Mouse (Mus musculus) myocyte (in vitro differentiated cells): ENCODE results near the gene Mdm2.

Source experiments
- E2F4 ChIP-seq: IDR thresholded peaks from one replicate; pipeline ENCODE4 v1.6.1; 2011; ENCODE audit warnings: mild to moderate bottlenecking, control low read depth, moderate library complexity; ENCODE audit not compliant: insufficient read depth
- MAX ChIP-seq: IDR thresholded peaks from one replicate; pipeline ENCODE4 v1.6.1; 2011; ENCODE audit warnings: low read depth, mild to moderate bottlenecking, control low read depth
- MYOD1 ChIP-seq, 3 experiments: IDR thresholded peaks; one replicate each; pipeline ENCODE4 v1.6.1; 2011; ENCODE audit warnings: control low read depth in 2 of 3, low read depth in 2 of 3, mild to moderate bottlenecking in 2 of 3, moderate library complexity in 1 of 3; ENCODE audit not compliant: insufficient read length in 2 of 3, control insufficient read depth in 1 of 3
- MYOG ChIP-seq, 3 experiments: IDR thresholded peaks; one replicate each; pipeline ENCODE4 v1.6.1; 2011; ENCODE audit warnings: control low read depth in 2 of 3, low read depth in 2 of 3, mild to moderate bottlenecking in 2 of 3; ENCODE audit not compliant: insufficient read length in 2 of 3, control insufficient read depth in 1 of 3, insufficient read depth in 1 of 3
- POLR2A ChIP-seq: IDR thresholded peaks from one replicate; pipeline ENCODE4 v1.6.1; 2011; ENCODE audit warnings: low read depth, mild to moderate bottlenecking, control low read depth, moderate library complexity; ENCODE audit not compliant: insufficient read length
- POLR2AphosphoS2 ChIP-seq: IDR thresholded peaks from one replicate; pipeline ENCODE4 v1.6.1; 2011; ENCODE audit warnings: low read depth, control low read depth; ENCODE audit not compliant: insufficient read length
- USF1 ChIP-seq: IDR thresholded peaks from one replicate; pipeline ENCODE4 v1.6.1; 2011; ENCODE audit warnings: low read depth, mild to moderate bottlenecking, control low read depth, moderate library complexity

GRCm38 (mm10) chr10:117701034-117701829 lies 9.3 kb downstream of the Mdm2 start:
- TF ChIP-seq MYOG (IDR thresholded peaks at IDR 0.05; ENCODE audit: control insufficient read depth in 1 of 3, insufficient read depth in 1 of 3, insufficient read length in 2 of 3, low read depth in 2 of 3) = no peak
- no peak for TF ChIP-seq POLR2A
- no peak for TF ChIP-seq POLR2AphosphoS2
- TF ChIP-seq USF1 = no peak
- TF ChIP-seq MYOD1 (IDR thresholded peaks at IDR 0.05; ENCODE audit: control insufficient read depth in 1 of 3, insufficient read length in 2 of 3, low read depth in 2 of 3) = no peak
- no peak for TF ChIP-seq MAX
- no peak for TF ChIP-seq E2F4
